Mouse (Mus musculus) MEL (cell line): Measurements from ENCODE around the gene Nme7.

Source experiments
- CTCF ChIP-seq, 3 experiments: IDR thresholded peaks in 2 of 3; conservative IDR thresholded peaks in 1 of 3; 2 replicates each; pipeline ENCODE4 v1.5.1; 2011 to 2012; ENCODE audit warnings: low read length in 3 of 3, low read depth in 2 of 3, mild to moderate bottlenecking in 2 of 3, improper control_type of control experiment in 1 of 3, inconsistent platforms in 1 of 3, mixed read lengths in 1 of 3, moderate library complexity in 1 of 3; ENCODE audit not compliant: control insufficient read depth in 1 of 3, insufficient read depth in 1 of 3, poor library complexity in 1 of 3, severe bottlenecking in 1 of 3
- EP300 ChIP-seq, 2 experiments: IDR thresholded peaks; 2 replicates each; pipeline ENCODE4 v1.6.1; 2011; ENCODE audit warnings: improper control_type of control experiment in 2 of 2, low read length in 2 of 2, low read depth in 1 of 2, mild to moderate bottlenecking in 1 of 2
- GATA1 ChIP-seq: IDR thresholded peaks from 2 replicates; pipeline ENCODE4 v1.6.1; 2011; ENCODE audit warnings: low read depth, low read length, improper control_type of control experiment
- MAX ChIP-seq: IDR thresholded peaks from 2 replicates; pipeline ENCODE4 v1.6.1; 2011; ENCODE audit warnings: low read length, improper control_type of control experiment
- MYB ChIP-seq: IDR thresholded peaks from 2 replicates; pipeline ENCODE4 v1.6.1; 2011; ENCODE audit warnings: mild to moderate bottlenecking, low read depth, low read length, improper control_type of control experiment
- MYC ChIP-seq: IDR thresholded peaks from 2 replicates; pipeline ENCODE4 v1.6.1; 2011; ENCODE audit warnings: low read depth, mild to moderate bottlenecking, low read length, improper control_type of control experiment, moderate library complexity
- NELFE ChIP-seq: IDR thresholded peaks from 2 replicates; pipeline ENCODE4 v1.6.1; 2011; ENCODE audit warnings: low read depth, low read length, improper control_type of control experiment
- NRF1 ChIP-seq: IDR thresholded peaks from 2 replicates; pipeline ENCODE4 v1.6.1; 2014; ENCODE audit warnings: low read depth, mild to moderate bottlenecking, inconsistent platforms, low read length, improper control_type of control experiment, moderate library complexity; ENCODE audit not compliant: poor library complexity, insufficient read depth, severe bottlenecking
- POLR2A ChIP-seq, 2 experiments: IDR thresholded peaks; 2 replicates each; pipeline ENCODE4 v1.6.1; 2011 to 2012; ENCODE audit warnings: low read length in 2 of 2, mild to moderate bottlenecking in 2 of 2, control low read depth in 1 of 2, improper control_type of control experiment in 1 of 2, low read depth in 1 of 2, moderate library complexity in 1 of 2; ENCODE audit not compliant: control insufficient read depth in 1 of 2, insufficient read depth in 1 of 2, poor library complexity in 1 of 2
- RCOR1 ChIP-seq: IDR thresholded peaks from 2 replicates; pipeline ENCODE4 v1.6.1; 2012; ENCODE audit warnings: low read depth, mild to moderate bottlenecking, inconsistent platforms, low read length, improper control_type of control experiment
- UBTF ChIP-seq: IDR thresholded peaks from 2 replicates; pipeline ENCODE4 v1.6.1; 2012; ENCODE audit warnings: low read depth, mild to moderate bottlenecking, inconsistent platforms, low read length, improper control_type of control experiment, moderate library complexity, borderline replicate concordance; ENCODE audit not compliant: insufficient read depth
- USF1 ChIP-seq: IDR thresholded peaks from 2 replicates; pipeline ENCODE4 v1.6.1; 2014; ENCODE audit warnings: low read depth, mild to moderate bottlenecking, inconsistent platforms, low read length, improper control_type of control experiment, moderate library complexity
- ZC3H11A ChIP-seq: IDR thresholded peaks from 2 replicates; pipeline ENCODE4 v1.6.1; 2012; ENCODE audit warnings: low read depth, mild to moderate bottlenecking, inconsistent platforms, low read length, improper control_type of control experiment
- ZMIZ1 ChIP-seq: IDR thresholded peaks from 2 replicates; pipeline ENCODE4 v1.6.1; 2012; ENCODE audit warnings: low read depth, mild to moderate bottlenecking, inconsistent platforms, low read length, improper control_type of control experiment, moderate library complexity

DNA sequence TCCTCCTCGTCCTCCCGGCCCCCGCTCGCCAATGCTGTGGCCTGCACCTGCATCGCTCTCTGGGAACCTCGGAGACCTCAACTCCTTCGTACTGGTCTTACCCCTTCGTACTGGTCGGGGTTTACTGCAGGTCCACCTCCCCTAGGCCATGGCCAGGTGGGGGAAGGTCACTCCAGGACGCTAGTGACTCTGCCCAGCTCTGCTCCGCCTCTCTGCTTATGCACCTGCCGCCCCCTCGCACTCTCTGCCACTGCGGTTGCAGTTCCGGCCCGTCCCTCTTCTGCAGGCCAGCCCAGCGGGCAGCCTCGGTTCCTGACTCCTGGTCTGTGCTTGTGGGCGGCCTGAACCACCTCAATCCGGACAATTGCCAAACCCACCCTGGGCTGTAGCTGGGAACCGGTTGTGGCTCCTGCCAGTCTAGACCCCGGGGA lies 154.7 kb downstream of the Nme7 start:
- TF ChIP-seq POLR2A (IDR thresholded peaks at IDR 0.05; ENCODE audit: control insufficient read depth in 1 of 2, insufficient read depth in 1 of 2, low read depth in 1 of 2, low read length in 2 of 2, poor library complexity in 1 of 2), result no peak
- no peak for TF ChIP-seq EP300 (IDR thresholded peaks at IDR 0.05; ENCODE audit: low read depth in 1 of 2, low read length in 2 of 2)
- TF ChIP-seq MAX, result no peak
- TF ChIP-seq USF1, result no peak
- no peak for TF ChIP-seq CTCF (IDR thresholded peaks at IDR 0.05 in 2 of 3, conservative IDR thresholded peaks at IDR 0.05 in 1 of 3; ENCODE audit: control insufficient read depth in 1 of 3, insufficient read depth in 1 of 3, low read depth in 2 of 3, low read length in 3 of 3, poor library complexity in 1 of 3, severe bottlenecking in 1 of 3)
- no peak for TF ChIP-seq MYC
- no peak for TF ChIP-seq GATA1
- TF ChIP-seq ZMIZ1, result no peak
- no peak for TF ChIP-seq NRF1
- TF ChIP-seq MYB, result no peak
- TF ChIP-seq UBTF, result no peak
- TF ChIP-seq NELFE, result no peak
- no peak for TF ChIP-seq RCOR1
- TF ChIP-seq ZC3H11A, result no peak
